Mouse (Mus musculus) midbrain, embryonic 11.5 days (tissue): Measurements from ENCODE around the gene Gm38394. TPM values are rescaled to one million over a fixed set of nuclear protein-coding genes. Genes with fewer than 3 reads are reported as not detected.

Experiments
- ATAC-seq: fragments of 200-750 bp; cut with Nextera tagmentation; 2 replicates; pipeline ENCODE4 v1.8.0; 2017; ENCODE audit warnings: moderate TSS enrichment, moderate library complexity; ENCODE audit not compliant: low FRiP score
- DNase-seq: peaks from one replicate; pipeline ENCODE4 v3.0.0; 2015; ENCODE audit warnings: low spot score; ENCODE audit errors: missing footprints
- H3K27ac ChIP-seq: fragments of 300-500 bp; sonication (generic); 2 replicates; pipeline ENCODE4 v1.5.1; 2014; ENCODE audit warnings: low read depth, low read length
- H3K27me3 ChIP-seq: fragments of 300-500 bp; sonication (generic); 2 replicates; pipeline ENCODE4 v1.6.1; 2014; ENCODE audit warnings: mild to moderate bottlenecking, low read length, moderate library complexity, mixed read lengths; ENCODE audit not compliant: control insufficient read depth, insufficient read depth
- H3K36me3 ChIP-seq: fragments of 300-500 bp; sonication (generic); 2 replicates; pipeline ENCODE4 v1.6.1; 2014; ENCODE audit warnings: mild to moderate bottlenecking, low read length, moderate library complexity, mixed read lengths; ENCODE audit not compliant: control insufficient read depth, insufficient read depth
- H3K4me1 ChIP-seq: fragments of 300-500 bp; sonication (generic); 2 replicates; pipeline ENCODE4 v1.6.1; 2014; ENCODE audit warnings: low read length; ENCODE audit not compliant: control insufficient read depth, insufficient read depth
- H3K4me2 ChIP-seq: fragments of 300-500 bp; sonication (generic); 2 replicates; pipeline ENCODE4 v1.6.1; 2014; ENCODE audit warnings: mild to moderate bottlenecking, moderate library complexity
- H3K4me3 ChIP-seq: fragments of 300-500 bp; sonication (generic); 2 replicates; pipeline ENCODE4 v1.5.1; 2014; ENCODE audit warnings: low read depth, low read length
- H3K9ac ChIP-seq: fragments of 300-500 bp; sonication (generic); 2 replicates; pipeline ENCODE4 v1.6.1; 2014; ENCODE audit warnings: low read length
- H3K9me3 ChIP-seq: fragments of 300-500 bp; sonication (generic); 2 replicates; pipeline ENCODE4 v1.6.1; 2016; ENCODE audit warnings: low read length; ENCODE audit not compliant: control insufficient read depth
- WGBS: fragments of 180-500 bp; shearing (Covaris S2); extraction: QIAGEN DNeasy Blood & Tissue Kit; methylation state at CpG from one replicate; pipeline ENCODE4 v1.1.7; 2014; 5-methylcytosine and 5-hydroxymethylcytosine counted together
- polyA plus RNA-seq: library from polyadenylated mRNA; unstranded; fragments of >200 nt; fragmentation: Nextera tagmentation; extraction: Ambion mirVana; gene quantifications from 2 replicates; pipeline ENCODE4 v1.2.1, GENCODE M21; 2014

The Gm38394 gene
- polyA plus RNA-seq, 1 experiment from 2014 or later: 5.3 TPM

GRCm38 (mm10) chr1:133613817-133614216 is 47.3 kb downstream of the Gm38394 start:
- Histone ChIP-seq H3K4me1 (peaks cover 4% of the 10 kb centered on the region), H3K36me3 (peaks cover 3% of the 10 kb centered on the region; the same call in 1 of the 2 replicates), H3K9ac (no peak overlapping the region), H3K4me3 (no peak overlapping the region), H3K4me2 (no peak overlapping the region), H3K27me3 (no peaks in the 10 kb centered on the region), H3K27ac (no peak overlapping the region), H3K9me3 (no peaks in the 10 kb centered on the region)
- DNase-seq (no peak), ATAC-seq (no peak)
- WGBS: 73% methylated on average over 3 of the region's 3 CpGs

- no peak for ATAC-seq
- peaks cover 14% of the 10 kb centered on the region for H3K36me3 ChIP-seq
- no peak overlapping the region for H3K4me2 ChIP-seq
- H3K27me3 ChIP-seq: no peaks in the 10 kb centered on the region
- H3K27ac ChIP-seq: no peak overlapping the region
- no peaks in the 10 kb centered on the region for H3K9me3 ChIP-seq
- peaks cover 7% of the 10 kb centered on the region for H3K4me1 ChIP-seq
- DNase-seq: no peak
- H3K9ac ChIP-seq: no peak overlapping the region
- H3K4me3 ChIP-seq: no peak overlapping the region
- WGBS: 67% methylated on average over 1 of the region's 1 CpGs
Measured at GRCm38 (mm10) chr1:133611436-133611835, 49.7 kb downstream of the Gm38394 start.

GRCm38 (mm10) chr1:133610601-133611000 is 50.5 kb downstream of the Gm38394 start:
- Histone ChIP-seq H3K27me3 (no peaks in the 10 kb centered on the region), H3K36me3 (peaks cover 19% of the 10 kb centered on the region), H3K4me3 (no peak overlapping the region), H3K9me3 (no peaks in the 10 kb centered on the region), H3K4me1 (peaks cover 7% of the 10 kb centered on the region), H3K9ac (peak overlapping the region; percentile 16; the same call in 1 of the 2 replicates), H3K4me2 (no peak overlapping the region), H3K27ac (no peak overlapping the region)
- ATAC-seq (peak; percentile 17; the same call in 1 of the 2 replicates), DNase-seq (no peak)
- 57% methylated on average over 6 of the region's 6 CpGs for WGBS

GRCm38 (mm10) chr1:133609771-133610502 is 51.2 kb downstream of the Gm38394 start, which contains the start of gene Snrpe:
Snrpe (minus strand) TSS chr1:133610291.
- ATAC-seq (peak; percentile 96), DNase-seq (peak; percentile 98)
- under 1% methylated on average over 72 of the region's 73 CpGs for WGBS
- Histone ChIP-seq H3K4me2 (peak within 1 kb of the TSS; percentile 76), H3K9me3 (no peaks in the 10 kb centered on the region), H3K27me3 (no peaks in the 10 kb centered on the region), H3K4me1 (peaks cover 7% of the 10 kb centered on the region), H3K36me3 (peaks cover 24% of the 10 kb centered on the region), H3K4me3 (peak within 1 kb of the TSS; percentile 93), H3K27ac (peak within 1 kb of the TSS; percentile 86), H3K9ac (peak within 1 kb of the TSS; percentile 97)

GRCm38 (mm10) chr1:133603174-133603573 is 57.9 kb downstream of the Gm38394 start:
- no peaks in the 10 kb centered on the region for H3K27me3 ChIP-seq
- 95% methylated on average over 4 of the region's 4 CpGs for WGBS
- H3K9me3 ChIP-seq: no peaks in the 10 kb centered on the region
- no peak for ATAC-seq
- no peak overlapping the region for H3K4me2 ChIP-seq
- no peak overlapping the region for H3K4me3 ChIP-seq
- no peak overlapping the region for H3K27ac ChIP-seq
- H3K36me3 ChIP-seq: peaks cover 42% of the 10 kb centered on the region
- DNase-seq: no peak
- no peak overlapping the region for H3K9ac ChIP-seq
- no peaks in the 10 kb centered on the region; the same call in 1 of the 2 replicates for H3K4me1 ChIP-seq

GRCm38 (mm10) chr1:133596298-133597007 is 64.7 kb downstream of the Gm38394 start:
- Histone ChIP-seq H3K9ac (peak overlapping the region; percentile 28; the same call in 1 of the 2 replicates), H3K36me3 (no peaks in the 10 kb centered on the region), H3K4me1 (peaks cover 16% of the 10 kb centered on the region), H3K4me3 (no peak overlapping the region), H3K9me3 (no peaks in the 10 kb centered on the region), H3K27ac (peak overlapping the region; percentile 77), H3K4me2 (peak overlapping the region; percentile 17; the same call in 1 of the 2 replicates), H3K27me3 (no peaks in the 10 kb centered on the region)
- 2% methylated on average over 4 of the region's 4 CpGs for WGBS
- peak; percentile 79 for ATAC-seq
- DNase-seq: peak; percentile 95

- Histone ChIP-seq H3K4me3 (no peak overlapping the region), H3K9me3 (no peaks in the 10 kb centered on the region), H3K9ac (no peak overlapping the region), H3K4me1 (no peaks in the 10 kb centered on the region), H3K27ac (no peak overlapping the region), H3K4me2 (no peak overlapping the region), H3K36me3 (no peaks in the 10 kb centered on the region), H3K27me3 (no peaks in the 10 kb centered on the region)
- WGBS: 74% methylated on average over 6 of the region's 6 CpGs
- no peak for ATAC-seq
- peak; percentile 79 for DNase-seq
Measured at GRCm38 (mm10) chr1:133585995-133586537, 75.1 kb downstream of the Gm38394 start.

GRCm38 (mm10) chr1:133571293-133571692 is 89.8 kb downstream of the Gm38394 start:
- Histone ChIP-seq H3K27me3 (no peaks in the 10 kb centered on the region), H3K9ac (no peak overlapping the region), H3K27ac (no peak overlapping the region), H3K36me3 (no peaks in the 10 kb centered on the region), H3K4me2 (no peak overlapping the region), H3K4me1 (no peaks in the 10 kb centered on the region), H3K9me3 (no peaks in the 10 kb centered on the region), H3K4me3 (no peak overlapping the region)
- no peak for DNase-seq
- WGBS: 91% methylated on average over 11 of the region's 11 CpGs
- ATAC-seq: no peak
